Mouse (Mus musculus) lung, adult 2 months (tissue): ENCODE results near the gene Tekt4.

Source experiments
- CTCF ChIP-seq: fragments of 200-500 bp; IDR thresholded peaks from 2 replicates; pipeline ENCODE4 v1.5.1; 2011; ENCODE audit warnings: mild to moderate bottlenecking, low read length, control low read depth; ENCODE audit not compliant: insufficient read depth
- POLR2A ChIP-seq: fragments of 200-500 bp; IDR thresholded peaks from 2 replicates; pipeline ENCODE4 v1.6.1; 2011; ENCODE audit warnings: low read depth, mild to moderate bottlenecking, control low read depth, low read length, borderline replicate concordance; ENCODE audit errors: extremely low read depth

- TF ChIP-seq CTCF = no peak
- no peak for TF ChIP-seq POLR2A
These were observed 35.5 kb upstream of the Tekt4 start for GRCm38 (mm10) chr17:25418926-25419325.
